Mouse (Mus musculus): ENCODE results near the gene Smurf1. TPM values are rescaled to one million over a fixed set of nuclear protein-coding genes. Genes with fewer than 3 reads are reported as not detected.

The Smurf1 gene
- 49.2 and 55.5 TPM in 2 replicates for total RNA-seq (2014; rRNA removed)
- 15.3 and 21.6 TPM in 2 replicates for polyA plus RNA-seq (2015; fragmentation: Nextera tagmentation; extraction: Ambion mirVana)

- H3K4me1 ChIP-seq (ENCODE audit: insufficient read depth): peaks cover 11% of the 10 kb centered on the region; the same call in 1 of the 2 replicates
- H3K9ac ChIP-seq: peak within 1 kb of the TSS; percentile 91
- ATAC-seq (peak; percentile 85), DNase-seq (peak; percentile 97)
- H3K36me3 ChIP-seq (ENCODE audit: insufficient read depth): no peaks in the 10 kb centered on the region
- peak within 1 kb of the TSS; percentile 73 for H3K4me2 ChIP-seq (ENCODE audit: low read depth)
- H3K4me3 ChIP-seq (ENCODE audit: low read depth, low read length): peak within 1 kb of the TSS; percentile 97
- no peaks in the 10 kb centered on the region for H3K27me3 ChIP-seq (ENCODE audit: insufficient read depth, low read length)
- TF ChIP-seq CTCF (IDR thresholded peaks at IDR 0.05; ENCODE audit: low read depth): no peak
- H3K27ac ChIP-seq (ENCODE audit: low read depth, low read length): peak within 1 kb of the TSS; percentile 89
- H3K9me3 ChIP-seq (ENCODE audit: low read length): no peaks in the 10 kb centered on the region
- under 1% methylated on average over 63 of the region's 89 CpGs for WGBS
Observed at GRCm38 (mm10) chr5:144965639-144966351, at the start of gene Smurf1. Smurf1 (minus strand) TSS chr5:144965847.

GRCm38 (mm10) chr5:145014278-145014677 lies 48.6 kb upstream of the Smurf1 start:
- Histone ChIP-seq H3K4me3 (ENCODE audit: low read depth, low read length) (no peak overlapping the region), H3K36me3 (ENCODE audit: insufficient read depth) (no peaks in the 10 kb centered on the region), H3K4me2 (ENCODE audit: low read depth) (no peak overlapping the region), H3K27ac (ENCODE audit: low read depth, low read length) (no peak overlapping the region), H3K4me1 (ENCODE audit: insufficient read depth) (no peaks in the 10 kb centered on the region), H3K27me3 (ENCODE audit: insufficient read depth, low read length) (no peaks in the 10 kb centered on the region), H3K9ac (no peak overlapping the region), H3K9me3 (ENCODE audit: low read length) (no peaks in the 10 kb centered on the region)
- ATAC-seq (no peak), DNase-seq (no peak)
- TF ChIP-seq CTCF (IDR thresholded peaks at IDR 0.05; ENCODE audit: low read depth): no peak
- 75% methylated on average over 1 of the region's 1 CpGs for WGBS

GRCm38 (mm10) chr5:145008878-145009659 lies 43.4 kb upstream of the Smurf1 start:
- 92% methylated on average over 15 of the region's 15 CpGs for WGBS
- Histone ChIP-seq H3K4me3 (ENCODE audit: low read depth, low read length) (no peak overlapping the region), H3K9me3 (ENCODE audit: low read length) (no peaks in the 10 kb centered on the region), H3K4me1 (ENCODE audit: insufficient read depth) (no peaks in the 10 kb centered on the region), H3K4me2 (ENCODE audit: low read depth) (no peak overlapping the region), H3K36me3 (ENCODE audit: insufficient read depth) (no peaks in the 10 kb centered on the region), H3K27me3 (ENCODE audit: insufficient read depth, low read length) (no peaks in the 10 kb centered on the region), H3K9ac (no peak overlapping the region), H3K27ac (ENCODE audit: low read depth, low read length) (no peak overlapping the region)
- TF ChIP-seq CTCF (IDR thresholded peaks at IDR 0.05; ENCODE audit: low read depth): no peak
- DNase-seq (no peak), ATAC-seq (no peak)

- H3K9me3 ChIP-seq (ENCODE audit: low read length): no peaks in the 10 kb centered on the region
- no peak for TF ChIP-seq CTCF (IDR thresholded peaks at IDR 0.05; ENCODE audit: low read depth)
- no peaks in the 10 kb centered on the region for H3K4me1 ChIP-seq (ENCODE audit: insufficient read depth)
- ATAC-seq (no peak), DNase-seq (no peak)
- H3K27me3 ChIP-seq (ENCODE audit: insufficient read depth, low read length): no peaks in the 10 kb centered on the region
- H3K36me3 ChIP-seq (ENCODE audit: insufficient read depth): no peaks in the 10 kb centered on the region
- 83% methylated on average over 6 of the region's 6 CpGs for WGBS
- no peak overlapping the region for H3K27ac ChIP-seq (ENCODE audit: low read depth, low read length)
- H3K4me3 ChIP-seq (ENCODE audit: low read depth, low read length): no peak overlapping the region
- H3K9ac ChIP-seq: no peak overlapping the region
- H3K4me2 ChIP-seq (ENCODE audit: low read depth): no peak overlapping the region
Observed at GRCm38 (mm10) chr5:145005596-145005995, 39.9 kb upstream of the Smurf1 start.

GRCm38 (mm10) chr5:145004495-145004894 lies 38.8 kb upstream of the Smurf1 start:
- Histone ChIP-seq H3K27me3 (ENCODE audit: insufficient read depth, low read length) (no peaks in the 10 kb centered on the region), H3K36me3 (ENCODE audit: insufficient read depth) (no peaks in the 10 kb centered on the region), H3K4me1 (ENCODE audit: insufficient read depth) (no peaks in the 10 kb centered on the region), H3K9me3 (ENCODE audit: low read length) (no peaks in the 10 kb centered on the region), H3K4me3 (ENCODE audit: low read depth, low read length) (no peak overlapping the region), H3K27ac (ENCODE audit: low read depth, low read length) (no peak overlapping the region), H3K4me2 (ENCODE audit: low read depth) (no peak overlapping the region), H3K9ac (no peak overlapping the region)
- no peak for TF ChIP-seq CTCF (IDR thresholded peaks at IDR 0.05; ENCODE audit: low read depth)
- WGBS: 87% methylated on average over 9 of the region's 9 CpGs
- no peak for ATAC-seq
- DNase-seq: no peak

GRCm38 (mm10) chr5:145003362-145003761 lies 37.7 kb upstream of the Smurf1 start:
- ATAC-seq (no peak), DNase-seq (no peak)
- H3K9me3 ChIP-seq (ENCODE audit: low read length): no peaks in the 10 kb centered on the region
- H3K4me3 ChIP-seq (ENCODE audit: low read depth, low read length): no peak overlapping the region
- no peak overlapping the region for H3K27ac ChIP-seq (ENCODE audit: low read depth, low read length)
- 91% methylated on average over 3 of the region's 3 CpGs for WGBS
- no peaks in the 10 kb centered on the region for H3K4me1 ChIP-seq (ENCODE audit: insufficient read depth)
- no peak for TF ChIP-seq CTCF (IDR thresholded peaks at IDR 0.05; ENCODE audit: low read depth)
- H3K27me3 ChIP-seq (ENCODE audit: insufficient read depth, low read length): no peaks in the 10 kb centered on the region
- no peak overlapping the region for H3K9ac ChIP-seq
- H3K36me3 ChIP-seq (ENCODE audit: insufficient read depth): no peaks in the 10 kb centered on the region
- H3K4me2 ChIP-seq (ENCODE audit: low read depth): no peak overlapping the region

- ATAC-seq (no peak), DNase-seq (peak; percentile 16)
- H3K9me3 ChIP-seq (ENCODE audit: low read length): no peaks in the 10 kb centered on the region
- H3K9ac ChIP-seq: no peak overlapping the region
- 44% methylated on average over 2 of the region's 2 CpGs for WGBS
- TF ChIP-seq CTCF (IDR thresholded peaks at IDR 0.05; ENCODE audit: low read depth): peak; percentile 64
- no peak overlapping the region for H3K4me3 ChIP-seq (ENCODE audit: low read depth, low read length)
- H3K27ac ChIP-seq (ENCODE audit: low read depth, low read length): no peak overlapping the region
- H3K4me1 ChIP-seq (ENCODE audit: insufficient read depth): no peaks in the 10 kb centered on the region
- H3K36me3 ChIP-seq (ENCODE audit: insufficient read depth): no peaks in the 10 kb centered on the region
- no peak overlapping the region for H3K4me2 ChIP-seq (ENCODE audit: low read depth)
- no peaks in the 10 kb centered on the region for H3K27me3 ChIP-seq (ENCODE audit: insufficient read depth, low read length)
Observed at GRCm38 (mm10) chr5:144998491-144998890, 32.8 kb upstream of the Smurf1 start.

Data from forebrain, postnatal 0 days (tissue).